Mouse (Mus musculus) CH12.LX (cell line): ENCODE results near the gene Bscl2. TPM values are rescaled to one million over a fixed set of nuclear protein-coding genes. Genes with fewer than 3 reads are reported as not detected.

Source experiments
- DNase-seq: peaks from one replicate; pipeline ENCODE4 v3.0.0-alpha.2; 2013; ENCODE audit errors: extremely low read depth
- H3K27ac ChIP-seq: 2 replicates; pipeline ENCODE4 v1.5.1; 2012; ENCODE audit warnings: low read depth, mild to moderate bottlenecking, control low read depth, moderate library complexity; ENCODE audit not compliant: insufficient read depth
- H3K27me3 ChIP-seq: replicated peaks from 2 replicates; pipeline ENCODE3; 2012; ENCODE audit warnings: inconsistent platforms
- H3K36me3 ChIP-seq, 2 experiments: replicated peaks in 1 of 2; 2 replicates each; pipeline versions ENCODE3 to v1.6.1; 2012; ENCODE audit warnings: inconsistent platforms in 1 of 2, low read length in 1 of 2, mild to moderate bottlenecking in 1 of 2, mixed read lengths in 1 of 2, moderate library complexity in 1 of 2; ENCODE audit not compliant: control insufficient read depth in 1 of 2, insufficient read depth in 1 of 2
- H3K4me1 ChIP-seq, 2 experiments: 2 replicates each; pipeline ENCODE4 v1.6.1; 2012; ENCODE audit warnings: inconsistent platforms in 1 of 2, moderate library complexity in 1 of 2; ENCODE audit not compliant: insufficient read depth in 2 of 2, control insufficient read depth in 1 of 2
- H3K4me2 ChIP-seq: 2 replicates; pipeline ENCODE4 v1.6.1; 2012; ENCODE audit warnings: low read depth, mild to moderate bottlenecking, control low read depth; ENCODE audit not compliant: poor library complexity, insufficient read depth, severe bottlenecking
- H3K4me3 ChIP-seq, 3 experiments: fragments of 150-350 bp in 1 of 3; sonication (generic) in 1 of 3; replicated peaks in 1 of 3; 2 replicates each; pipeline versions ENCODE3 to v1.5.1; 2011 to 2012; ENCODE audit warnings: low read depth in 2 of 3, low read length in 2 of 3, mild to moderate bottlenecking in 2 of 3, moderate library complexity in 2 of 3, control low read depth in 1 of 3, improper control_type of control experiment in 1 of 3, inconsistent platforms in 1 of 3, mixed read lengths in 1 of 3; ENCODE audit not compliant: poor library complexity in 1 of 3
- H3K79me2 ChIP-seq: replicated peaks from 2 replicates; pipeline ENCODE4 v1.6.1; 2012; ENCODE audit warnings: mild to moderate bottlenecking, moderate library complexity; ENCODE audit not compliant: control insufficient read depth, poor library complexity, insufficient read depth, severe bottlenecking; ENCODE audit errors: extremely low read depth
- H3K9ac ChIP-seq: 2 replicates; pipeline ENCODE4 v1.6.1; 2012; ENCODE audit warnings: low read depth, mild to moderate bottlenecking, control low read depth, moderate library complexity; ENCODE audit not compliant: insufficient read depth
- H3K9me3 ChIP-seq: replicated peaks from 2 replicates; pipeline ENCODE3; 2012; ENCODE audit warnings: low read length, inconsistent platforms, mixed read lengths
- BHLHE40 ChIP-seq: IDR thresholded peaks from 2 replicates; pipeline ENCODE4 v1.6.1; 2011; ENCODE audit warnings: mild to moderate bottlenecking, low read depth, low read length, improper control_type of control experiment
- CHD2 ChIP-seq: IDR thresholded peaks from 2 replicates; pipeline ENCODE4 v1.6.1; 2011; ENCODE audit warnings: low read length, improper control_type of control experiment
- CTCF ChIP-seq, 2 experiments: IDR thresholded peaks in 1 of 2; conservative IDR thresholded peaks in 1 of 2; 2 replicates each; pipeline ENCODE4 v1.5.1; 2011 to 2012; ENCODE audit warnings: low read depth in 2 of 2, low read length in 2 of 2, improper control_type of control experiment in 1 of 2, inconsistent platforms in 1 of 2, mild to moderate bottlenecking in 1 of 2, moderate library complexity in 1 of 2
- ELF1 ChIP-seq: IDR thresholded peaks from 2 replicates; pipeline ENCODE4 v1.6.1; 2014; ENCODE audit warnings: low read depth, mild to moderate bottlenecking, inconsistent platforms, low read length, improper control_type of control experiment
- EP300 ChIP-seq: IDR thresholded peaks from 2 replicates; pipeline ENCODE4 v1.6.1; 2011; ENCODE audit warnings: low read length, improper control_type of control experiment
- ETS1 ChIP-seq: conservative IDR thresholded peaks from 2 replicates; pipeline ENCODE4 v1.6.1; 2012; ENCODE audit warnings: low read depth, mild to moderate bottlenecking, inconsistent platforms, low read length, improper control_type of control experiment, moderate library complexity
- GABPA ChIP-seq: IDR thresholded peaks from 2 replicates; pipeline ENCODE4 v1.6.1; 2012; ENCODE audit warnings: low read depth, low read length, improper control_type of control experiment, inconsistent platforms; ENCODE audit not compliant: insufficient replicate concordance
- HCFC1 ChIP-seq: IDR thresholded peaks from 2 replicates; pipeline ENCODE4 v1.6.1; 2012; ENCODE audit warnings: low read depth, mild to moderate bottlenecking, inconsistent platforms, low read length, improper control_type of control experiment
- IRF4 ChIP-seq: IDR thresholded peaks from 2 replicates; pipeline ENCODE4 v1.6.1; 2014; ENCODE audit warnings: low read depth, mild to moderate bottlenecking, inconsistent platforms, low read length, improper control_type of control experiment
- JUN ChIP-seq: IDR thresholded peaks from 2 replicates; pipeline ENCODE4 v1.6.1; 2011; ENCODE audit warnings: low read depth, mild to moderate bottlenecking, low read length, improper control_type of control experiment, moderate library complexity; ENCODE audit not compliant: insufficient read depth
- JUND ChIP-seq: conservative IDR thresholded peaks from 2 replicates; pipeline ENCODE4 v1.6.1; 2011; ENCODE audit warnings: low read depth, low read length, improper control_type of control experiment
- KAT2A ChIP-seq: IDR thresholded peaks from 2 replicates; pipeline ENCODE4 v1.6.1; 2012; ENCODE audit warnings: low read length, improper control_type of control experiment, inconsistent platforms; ENCODE audit not compliant: insufficient replicate concordance
- MAFK ChIP-seq: IDR thresholded peaks from 2 replicates; pipeline ENCODE4 v1.6.1; 2011; ENCODE audit warnings: low read length, improper control_type of control experiment; ENCODE audit not compliant: insufficient replicate concordance
- MAX ChIP-seq: IDR thresholded peaks from 2 replicates; pipeline ENCODE4 v1.6.1; 2011; ENCODE audit warnings: low read length, improper control_type of control experiment
- MEF2A ChIP-seq: IDR thresholded peaks from 2 replicates; pipeline ENCODE4 v1.6.1; 2014; ENCODE audit warnings: low read depth, mild to moderate bottlenecking, inconsistent platforms, low read length, improper control_type of control experiment, borderline replicate concordance
- MXI1 ChIP-seq: IDR thresholded peaks from 2 replicates; pipeline ENCODE4 v1.6.1; 2011; ENCODE audit warnings: mild to moderate bottlenecking, low read depth, low read length, improper control_type of control experiment
- MYC ChIP-seq: IDR thresholded peaks from 2 replicates; pipeline ENCODE4 v1.6.1; 2011; ENCODE audit warnings: low read depth, mild to moderate bottlenecking, improper control_type of control experiment, low read length
- NELFE ChIP-seq: IDR thresholded peaks from 2 replicates; pipeline ENCODE4 v1.6.1; 2011; ENCODE audit warnings: low read depth, low read length, improper control_type of control experiment
- NRF1 ChIP-seq: IDR thresholded peaks from 2 replicates; pipeline ENCODE4 v1.6.1; 2014; ENCODE audit warnings: low read depth, mild to moderate bottlenecking, inconsistent platforms, low read length, improper control_type of control experiment, moderate library complexity
- PAX5 ChIP-seq: IDR thresholded peaks from 2 replicates; pipeline ENCODE4 v1.6.1; 2012; ENCODE audit warnings: low read length, inconsistent platforms, mixed read lengths
- POLR2A ChIP-seq: IDR thresholded peaks from 2 replicates; pipeline ENCODE4 v1.6.1; 2011; ENCODE audit warnings: low read depth, mild to moderate bottlenecking, improper control_type of control experiment, low read length
- POLR2AphosphoS2 ChIP-seq: IDR thresholded peaks from 2 replicates; pipeline ENCODE4 v1.6.1; 2011; ENCODE audit warnings: low read depth, low read length, improper control_type of control experiment
- RCOR1 ChIP-seq: conservative IDR thresholded peaks from 2 replicates; pipeline ENCODE4 v1.6.1; 2012; ENCODE audit warnings: low read depth, mild to moderate bottlenecking, inconsistent platforms, low read length, improper control_type of control experiment
- SIN3A ChIP-seq: IDR thresholded peaks from 2 replicates; pipeline ENCODE4 v1.6.1; 2012; ENCODE audit warnings: low read length, improper control_type of control experiment, inconsistent platforms
- TBP ChIP-seq: conservative IDR thresholded peaks from 2 replicates; pipeline ENCODE4 v1.6.1; 2011; ENCODE audit warnings: low read depth, low read length, improper control_type of control experiment
- TCF12 ChIP-seq: IDR thresholded peaks from 2 replicates; pipeline ENCODE4 v1.6.1; 2014; ENCODE audit warnings: low read depth, mild to moderate bottlenecking, inconsistent platforms, low read length, improper control_type of control experiment
- USF1 ChIP-seq: IDR thresholded peaks from 2 replicates; pipeline ENCODE4 v1.6.1; 2014; ENCODE audit warnings: low read depth, mild to moderate bottlenecking, inconsistent platforms, low read length, improper control_type of control experiment
- USF2 ChIP-seq: conservative IDR thresholded peaks from 2 replicates; pipeline ENCODE4 v1.6.1; 2011; ENCODE audit warnings: low read depth, low read length, improper control_type of control experiment
- ZC3H11A ChIP-seq: IDR thresholded peaks from 2 replicates; pipeline ENCODE4 v1.6.1; 2012; ENCODE audit warnings: low read depth, mild to moderate bottlenecking, inconsistent platforms, low read length, improper control_type of control experiment
- ZMIZ1 ChIP-seq: IDR thresholded peaks from 2 replicates; pipeline ENCODE4 v1.6.1; 2012; ENCODE audit warnings: low read depth, mild to moderate bottlenecking, inconsistent platforms, low read length, improper control_type of control experiment
- dilution Hi-C: fragments of 300-500 bp; cut with MboI; formaldehyde crosslinking; loops from 2 replicates; pipeline ENCODE4 v1.14.3; 2020; ENCODE audit warnings: low sequenced_read_pairs; ENCODE audit not compliant: extremely low pct_unique_long_range_greater_than_20kb, extremely low pct_ligation_motif_present
- in situ Hi-C: fragments of 300-500 bp; cut with MboI; formaldehyde crosslinking; loops from 3 replicates; pipeline ENCODE4 v1.14.3; 2019; ENCODE audit warnings: low sequenced_read_pairs, low pct_ligation_motif_present, low pct_unique_long_range_greater_than_20kb, mixed read lengths
- polyA plus RNA-seq: library from polyadenylated mRNA; unstranded; fragments of >175 nt; gene quantifications from 2 replicates; pipeline ENCODE4 v1.2.1, GENCODE M21; 2012; ENCODE audit warnings: low read depth; ENCODE audit not compliant: insufficient read length
- total RNA-seq, 2 experiments: library from RNA; depleted of rRNA; stranded (reverse); fragments of 300-350 nt in 1 of 2; fragments of >200 nt in 1 of 2; gene quantifications; 2 replicates each; pipeline ENCODE4 v1.2.3; 2012 to 2014

Gene Bscl2
- total and polyA plus RNA-seq, 3 experiments: 30.9 to 117 (median 51.6) TPM

DNA sequence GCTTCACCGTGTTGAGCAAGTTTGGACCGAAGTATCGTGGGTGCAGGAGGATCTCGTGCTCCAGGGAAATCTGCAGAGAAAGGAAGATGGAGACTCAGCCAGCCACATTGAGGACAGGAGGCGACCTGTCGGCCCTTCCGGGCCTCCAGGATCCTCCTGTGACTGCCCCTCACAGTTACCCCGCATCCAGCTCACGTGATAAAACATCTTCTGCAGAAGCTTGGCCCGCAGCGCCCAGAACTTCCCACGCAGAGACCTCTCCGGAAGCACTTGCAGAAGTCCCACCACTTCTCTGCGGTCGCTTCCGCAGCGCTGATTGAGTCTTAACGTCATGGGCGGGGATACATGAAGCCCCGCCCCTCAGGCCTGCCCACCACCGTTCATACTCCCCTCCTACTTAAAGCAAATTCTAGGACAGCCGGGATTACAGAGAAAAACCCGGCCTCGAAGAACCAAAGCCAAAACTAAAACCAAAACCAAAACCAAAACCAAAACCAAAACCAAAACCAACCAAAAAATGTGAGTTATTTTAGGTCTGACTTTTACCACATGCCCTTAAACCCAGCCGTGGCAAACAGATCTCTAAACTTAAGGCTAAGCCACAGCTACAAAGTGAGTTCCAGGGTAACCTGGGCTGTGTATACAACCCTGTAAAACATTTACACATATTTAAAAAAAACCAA lies 38.9 kb upstream of the Bscl2 start, which contains the start of gene Polr2g:
TSS of gene Polr2g (minus strand) at position 314 of the 683 bp plus-strand sequence.
- peak within 1 kb of the TSS; percentile 59 for H3K27ac ChIP-seq
- H3K79me2 ChIP-seq: peaks cover 31% of the 10 kb centered on the region
- peaks cover 10% of the 10 kb centered on the region for H3K9me3 ChIP-seq
- peak within 1 kb of the TSS; percentile 84 for H3K4me2 ChIP-seq
- H3K9ac ChIP-seq: peak within 1 kb of the TSS; percentile 79
- in situ Hi-C loops (no loop called here), dilution Hi-C loops (no loop called here)
- TF ChIP-seq GABPA: no peak
- TF ChIP-seq TCF12: peak; percentile 96
- TF ChIP-seq USF1: peak; percentile 30
- TF ChIP-seq POLR2AphosphoS2: peak; percentile 75; the same call in 1 of the 2 replicates
- TF ChIP-seq ELF1: peak; percentile 88
- TF ChIP-seq BHLHE40: peak; percentile 83
- peak; percentile 81 for TF ChIP-seq HCFC1
- peak; percentile 79 for TF ChIP-seq MXI1
- no peak for TF ChIP-seq CTCF (conservative IDR thresholded peaks at IDR 0.05 in 1 of 2, IDR thresholded peaks at IDR 0.05 in 1 of 2; ENCODE audit: low read depth in 2 of 2, low read length in 2 of 2)
- TF ChIP-seq ZC3H11A: no peak
- TF ChIP-seq SIN3A: peak; percentile 94
- TF ChIP-seq JUND: 0 out of 2 replicates have a peak, but pooled peaks have one; percentile 6
- peak; percentile 65; the same call in 1 of the 2 replicates for TF ChIP-seq CHD2
- 0 out of 2 replicates have a peak, but pooled peaks have one; percentile 38 for TF ChIP-seq NRF1
- TF ChIP-seq ZMIZ1: peak; percentile 72; the same call in 1 of the 2 replicates
- peak; percentile 52; the same call in 1 of the 2 replicates for TF ChIP-seq MYC
- TF ChIP-seq USF2: 0 out of 2 replicates have a peak, but pooled peaks have one; percentile 8
- TF ChIP-seq KAT2A: peak; percentile 66; the same call in 1 of the 2 replicates
- TF ChIP-seq MAFK: no peak
- peak; percentile 80 for TF ChIP-seq IRF4
- TF ChIP-seq MAX: peak; percentile 77
- no peak for TF ChIP-seq RCOR1
- TF ChIP-seq JUN: no peak
- TF ChIP-seq TBP: peak; percentile 97
- TF ChIP-seq ETS1: peak; percentile 99
- TF ChIP-seq EP300: peak; percentile 21; the same call in 1 of the 2 replicates
- no peak for TF ChIP-seq PAX5
- TF ChIP-seq MEF2A: peak; percentile 93
- TF ChIP-seq POLR2A: peak; percentile 95
- TF ChIP-seq NELFE: peak; percentile 90
- H3K4me1 ChIP-seq: peaks cover 5 to 21% of the 10 kb centered on the region in 2 experiments; a peak in 3 of 4 replicates
- peak within 1 kb of the TSS; percentile 80 to 93 (median 89) for H3K4me3 ChIP-seq
- H3K27me3 ChIP-seq: no peaks in the 10 kb centered on the region
- peaks cover 18 to 30% of the 10 kb centered on the region in 2 experiments for H3K36me3 ChIP-seq
- peak; percentile 95 for DNase-seq
